Mouse (Mus musculus): ENCODE measurements at regions not wholly inside any gene's neighbourhood (a gene's known extent, or its start where the extent isn't known, plus 50 kb on each side); places are given as distances from the start of the nearest gene placed in this dataset.

- no peaks in the 10 kb centered on the region for H3K27me3 ChIP-seq (ENCODE audit: control insufficient read depth, insufficient read depth, low read length)
- H3K9me3 ChIP-seq (ENCODE audit: control insufficient read depth, low read length) = no peaks in the 10 kb centered on the region
- WGBS (ENCODE audit: insufficient replicate concordance) = 9% methylated on average over 4 of the region's 4 CpGs
- no peaks in the 10 kb centered on the region for H3K36me3 ChIP-seq (replicated peaks; ENCODE audit: control insufficient read depth, insufficient read depth, low read depth)
- no peak for DNase-seq (ENCODE audit: low read depth in 3 of 3, low spot score in 3 of 3)
- peaks cover 0 to 16% of the 10 kb centered on the region in 2 experiments; a peak in 2 of 4 replicates for H3K4me1 ChIP-seq (replicated peaks; ENCODE audit: control insufficient read depth in 2 of 2, insufficient read depth in 2 of 2, low read length in 1 of 2)
- no peak overlapping the region for H3K27ac ChIP-seq
- H3K4me2 ChIP-seq (ENCODE audit: low read depth) = no peak overlapping the region
- TF ChIP-seq EP300 (IDR thresholded peaks at IDR 0.05; ENCODE audit: low read depth) = no peak
- no peak for TF ChIP-seq CTCF (IDR thresholded peaks at IDR 0.05; ENCODE audit: low read depth)
- H3K4me3 ChIP-seq (ENCODE audit: insufficient read depth in 1 of 2, low read depth in 2 of 2, low read length in 2 of 2) = no peak overlapping the region
- ATAC-seq (ENCODE audit: insufficient read depth) = no peak
- H3K9ac ChIP-seq (replicated peaks) = no peak overlapping the region
Observed at GRCm38 (mm10) chr15:97591406-97591805, 114.2 kb downstream of the Rpap3 start.

DNA sequence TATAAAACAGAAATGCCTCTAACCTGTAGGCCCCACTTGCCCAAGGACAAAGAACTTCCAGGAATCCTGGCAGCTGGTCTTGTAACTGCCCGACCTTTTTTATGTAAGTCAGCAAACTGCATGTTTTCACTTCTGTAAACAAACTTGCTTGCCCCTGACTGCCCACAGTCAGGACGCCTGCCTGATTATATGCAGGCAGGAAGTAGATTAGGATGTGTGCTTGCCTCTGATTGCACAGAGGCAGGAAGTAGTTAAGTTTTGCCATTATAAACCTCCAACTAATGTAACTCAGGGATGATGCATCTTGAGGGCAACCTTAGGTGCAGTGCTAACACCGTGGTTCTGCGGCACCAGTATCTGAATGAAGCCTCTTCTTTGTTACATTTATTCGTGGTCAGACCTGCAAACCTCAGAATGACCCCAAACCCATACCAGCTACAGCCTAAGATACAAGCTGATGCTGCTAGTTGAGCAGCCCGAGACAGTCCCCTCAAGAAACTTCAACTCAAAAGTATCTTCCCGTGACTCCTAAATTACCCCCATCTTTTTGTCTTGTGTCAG, 114.8 kb downstream of the Rpap3 start:
- WGBS (ENCODE audit: insufficient replicate concordance) = 5% methylated on average over 7 of the region's 7 CpGs
- Histone ChIP-seq H3K4me2 (ENCODE audit: low read depth) (no peak overlapping the region), H3K27ac (no peak overlapping the region), H3K9me3 (ENCODE audit: control insufficient read depth, low read length) (no peaks in the 10 kb centered on the region), H3K27me3 (ENCODE audit: control insufficient read depth, insufficient read depth, low read length) (no peaks in the 10 kb centered on the region), H3K4me1 (replicated peaks; ENCODE audit: control insufficient read depth in 2 of 2, insufficient read depth in 2 of 2, low read length in 1 of 2) (peaks cover 0 to 16% of the 10 kb centered on the region in 2 experiments; a peak in 2 of 4 replicates), H3K4me3 (ENCODE audit: insufficient read depth in 1 of 2, low read depth in 2 of 2, low read length in 2 of 2) (no peak overlapping the region), H3K36me3 (replicated peaks; ENCODE audit: control insufficient read depth, insufficient read depth, low read depth) (no peaks in the 10 kb centered on the region), H3K9ac (replicated peaks) (no peak overlapping the region)
- TF ChIP-seq EP300 (IDR thresholded peaks at IDR 0.05; ENCODE audit: low read depth) = peak; percentile 54
- TF ChIP-seq CTCF (IDR thresholded peaks at IDR 0.05; ENCODE audit: low read depth) = no peak
- DNase-seq (ENCODE audit: low read depth in 3 of 3, low spot score in 3 of 3) (peak in 1 of 3 experiments; percentile 9), ATAC-seq (ENCODE audit: insufficient read depth) (peak; percentile 50; the same call in 1 of the 2 replicates)

DNA sequence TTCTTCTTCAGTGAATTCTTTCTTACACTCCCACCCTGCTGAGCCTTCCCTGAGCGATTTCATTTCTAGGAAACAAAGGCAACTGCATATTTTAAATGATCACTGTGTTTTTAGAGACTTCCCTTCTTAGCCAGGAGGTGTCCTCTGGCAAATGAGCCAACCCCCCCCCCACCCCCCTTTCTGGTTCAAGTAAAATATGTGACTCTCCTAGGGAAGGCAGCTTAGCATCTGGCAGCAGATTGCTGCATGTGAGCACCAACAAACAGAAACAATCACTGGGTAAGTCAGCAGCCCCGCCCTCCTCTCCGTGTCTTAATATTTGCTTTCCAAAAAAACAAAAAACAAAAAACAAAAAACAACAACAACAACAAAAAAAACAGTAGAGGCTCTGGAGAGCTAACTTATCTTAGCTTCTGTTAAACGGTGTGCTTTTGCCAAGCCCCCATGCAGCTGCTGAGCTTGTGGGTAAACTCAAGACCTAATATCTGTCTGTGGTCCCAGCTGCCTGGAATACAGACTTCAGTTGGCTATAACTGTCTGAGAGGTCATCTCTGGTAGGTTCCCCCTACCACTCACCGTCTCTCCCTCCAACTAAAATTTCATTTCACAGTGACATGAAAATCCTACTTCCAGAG, 117.9 kb downstream of the Rpap3 start:
- TF ChIP-seq CTCF (IDR thresholded peaks at IDR 0.05; ENCODE audit: low read depth) = no peak
- no peak for TF ChIP-seq EP300 (IDR thresholded peaks at IDR 0.05; ENCODE audit: low read depth)
- Histone ChIP-seq H3K4me1 (replicated peaks; ENCODE audit: control insufficient read depth in 2 of 2, insufficient read depth in 2 of 2, low read length in 1 of 2) (peaks cover 0 to 16% of the 10 kb centered on the region in 2 experiments; a peak in 2 of 4 replicates), H3K4me2 (ENCODE audit: low read depth) (no peak overlapping the region), H3K9me3 (ENCODE audit: control insufficient read depth, low read length) (no peaks in the 10 kb centered on the region), H3K27me3 (ENCODE audit: control insufficient read depth, insufficient read depth, low read length) (no peaks in the 10 kb centered on the region), H3K9ac (replicated peaks) (no peak overlapping the region), H3K36me3 (replicated peaks; ENCODE audit: control insufficient read depth, insufficient read depth, low read depth) (no peaks in the 10 kb centered on the region), H3K4me3 (ENCODE audit: insufficient read depth in 1 of 2, low read depth in 2 of 2, low read length in 2 of 2) (no peak overlapping the region), H3K27ac (no peak overlapping the region)
- 40% methylated on average over 5 of the region's 5 CpGs for WGBS (ENCODE audit: insufficient replicate concordance)
- DNase-seq (ENCODE audit: low read depth in 3 of 3, low spot score in 3 of 3) = no peak
- ATAC-seq (ENCODE audit: insufficient read depth) = no peak

- no peaks in the 10 kb centered on the region for H3K9me3 ChIP-seq (ENCODE audit: control insufficient read depth, low read length)
- H3K36me3 ChIP-seq (replicated peaks; ENCODE audit: control insufficient read depth, insufficient read depth, low read depth) = no peaks in the 10 kb centered on the region
- no peak overlapping the region for H3K4me2 ChIP-seq (ENCODE audit: low read depth)
- H3K27ac ChIP-seq = no peak overlapping the region
- H3K27me3 ChIP-seq (ENCODE audit: control insufficient read depth, insufficient read depth, low read length) = no peaks in the 10 kb centered on the region
- no peak overlapping the region for H3K4me3 ChIP-seq (ENCODE audit: insufficient read depth in 1 of 2, low read depth in 2 of 2, low read length in 2 of 2)
- peaks cover 0 to 5% of the 10 kb centered on the region in 2 experiments; a peak in 2 of 4 replicates for H3K4me1 ChIP-seq (replicated peaks; ENCODE audit: control insufficient read depth in 2 of 2, insufficient read depth in 2 of 2, low read length in 1 of 2)
- peak; percentile 80 for ATAC-seq (ENCODE audit: insufficient read depth)
- WGBS (ENCODE audit: insufficient replicate concordance) = 6% methylated on average over 13 of the region's 13 CpGs
- TF ChIP-seq EP300 (IDR thresholded peaks at IDR 0.05; ENCODE audit: low read depth) (no peak), CTCF (IDR thresholded peaks at IDR 0.05; ENCODE audit: low read depth) (peak; percentile 98)
- peak; percentile 58 to 64 (median 58) for DNase-seq (ENCODE audit: low read depth in 3 of 3, low spot score in 3 of 3)
- no peak overlapping the region for H3K9ac ChIP-seq (replicated peaks)
Observed at GRCm38 (mm10) chr15:97581724-97582154, 123.9 kb downstream of the Rpap3 start.

GRCm38 (mm10) chr15:97580726-97581125, 124.9 kb downstream of the Rpap3 start:
- TF ChIP-seq CTCF (IDR thresholded peaks at IDR 0.05; ENCODE audit: low read depth) (no peak), EP300 (IDR thresholded peaks at IDR 0.05; ENCODE audit: low read depth) (no peak)
- no peak overlapping the region for H3K4me2 ChIP-seq (ENCODE audit: low read depth)
- H3K4me1 ChIP-seq (replicated peaks; ENCODE audit: control insufficient read depth in 2 of 2, insufficient read depth in 2 of 2, low read length in 1 of 2) = peaks cover 0 to 5% of the 10 kb centered on the region in 2 experiments; a peak in 2 of 4 replicates
- H3K27me3 ChIP-seq (ENCODE audit: control insufficient read depth, insufficient read depth, low read length) = no peaks in the 10 kb centered on the region
- H3K9ac ChIP-seq (replicated peaks) = no peak overlapping the region
- no peak for DNase-seq (ENCODE audit: low read depth in 3 of 3, low spot score in 3 of 3)
- no peak overlapping the region for H3K4me3 ChIP-seq (ENCODE audit: insufficient read depth in 1 of 2, low read depth in 2 of 2, low read length in 2 of 2)
- WGBS (ENCODE audit: insufficient replicate concordance) = 35% methylated on average over 6 of the region's 6 CpGs
- ATAC-seq (ENCODE audit: insufficient read depth) = 0 out of 2 replicates have a peak, but pooled peaks have one; percentile 34
- H3K27ac ChIP-seq = no peak overlapping the region
- no peaks in the 10 kb centered on the region for H3K36me3 ChIP-seq (replicated peaks; ENCODE audit: control insufficient read depth, insufficient read depth, low read depth)
- H3K9me3 ChIP-seq (ENCODE audit: control insufficient read depth, low read length) = no peaks in the 10 kb centered on the region

Data from liver, embryonic 14.5 days (tissue).